Mouse (Mus musculus) thymus, adult 2 months (tissue): ENCODE results near the gene Cog5.

Experiments used
- CTCF ChIP-seq: fragments of 200-500 bp; IDR thresholded peaks from 2 replicates; pipeline ENCODE4 v1.5.1; 2012; ENCODE audit warnings: mild to moderate bottlenecking, control low read depth, low read length, moderate library complexity, borderline replicate concordance; ENCODE audit not compliant: control insufficient read depth, poor library complexity, insufficient read depth; ENCODE audit errors: extremely low read depth
- POLR2A ChIP-seq: fragments of 200-500 bp; IDR thresholded peaks from 2 replicates; pipeline ENCODE4 v1.6.1; 2012; ENCODE audit warnings: mild to moderate bottlenecking, low read length, control low read depth, moderate library complexity; ENCODE audit not compliant: control insufficient read depth, poor library complexity, insufficient read depth; ENCODE audit errors: extremely low read depth

- no peak for TF ChIP-seq CTCF
- no peak for TF ChIP-seq POLR2A
Observed at GRCm38 (mm10) chr12:31754465-31754864, 99.8 kb downstream of the Cog5 start.
